Mouse (Mus musculus): Measurements from ENCODE around the gene Mpped1. TPM values are rescaled to one million over a fixed set of nuclear protein-coding genes. Genes with fewer than 3 reads are reported as not detected.

Gene Mpped1
- polyA plus RNA-seq, 2 experiments = 8.6 to 9.7 TPM

DNA sequence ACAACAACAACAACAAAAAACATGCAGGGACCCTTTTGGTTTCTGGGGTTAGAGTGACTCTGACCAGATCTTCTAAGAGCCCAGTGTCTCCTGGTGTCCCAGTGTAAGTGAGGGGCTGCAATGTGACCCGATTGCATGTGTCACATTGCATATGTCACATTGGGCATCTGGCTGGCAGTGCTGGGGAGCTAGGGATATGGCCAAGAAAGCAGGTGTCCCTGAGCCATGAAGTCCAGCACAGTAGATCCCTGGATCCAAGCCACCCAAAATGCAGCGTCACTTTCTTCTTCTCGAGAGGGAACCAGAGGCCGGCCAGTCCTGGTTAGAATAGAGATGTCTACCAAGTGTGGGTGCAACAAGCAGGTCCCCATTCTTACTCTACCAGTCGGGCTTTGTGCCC lies 86.4 kb downstream of the Mpped1 start:
- no peak for TF ChIP-seq POLR2A (IDR thresholded peaks at IDR 0.05; ENCODE audit: borderline replicate concordance, extremely low read depth, insufficient read depth, insufficient read length)
- Histone ChIP-seq H3K4me2 (replicated peaks; ENCODE audit: low read depth, low read length, severe bottlenecking) (no peak overlapping the region), H3K9ac (ENCODE audit: low read depth, low read length, severe bottlenecking) (no peak overlapping the region), H3K4me1 (ENCODE audit: control insufficient read depth, insufficient read depth, low read length) (no peaks in the 10 kb centered on the region), H3K27ac (replicated peaks; ENCODE audit: low read depth, low read length) (no peak overlapping the region), H3K36me3 (ENCODE audit: control insufficient read depth, insufficient read depth, low read length) (no peaks in the 10 kb centered on the region), H3K27me3 (ENCODE audit: control insufficient read depth, insufficient read depth, low read length) (no peaks in the 10 kb centered on the region), H3K4me3 (replicated peaks; ENCODE audit: low read length) (no peak overlapping the region), H3K9me3 (ENCODE audit: control insufficient read depth, low read length) (no peaks in the 10 kb centered on the region)
- DNase-seq (ENCODE audit: low spot score) (no peak), ATAC-seq (ENCODE audit: low FRiP score, low read depth) (no peak)
- 89% methylated on average over 5 of the region's 5 CpGs for WGBS

DNA sequence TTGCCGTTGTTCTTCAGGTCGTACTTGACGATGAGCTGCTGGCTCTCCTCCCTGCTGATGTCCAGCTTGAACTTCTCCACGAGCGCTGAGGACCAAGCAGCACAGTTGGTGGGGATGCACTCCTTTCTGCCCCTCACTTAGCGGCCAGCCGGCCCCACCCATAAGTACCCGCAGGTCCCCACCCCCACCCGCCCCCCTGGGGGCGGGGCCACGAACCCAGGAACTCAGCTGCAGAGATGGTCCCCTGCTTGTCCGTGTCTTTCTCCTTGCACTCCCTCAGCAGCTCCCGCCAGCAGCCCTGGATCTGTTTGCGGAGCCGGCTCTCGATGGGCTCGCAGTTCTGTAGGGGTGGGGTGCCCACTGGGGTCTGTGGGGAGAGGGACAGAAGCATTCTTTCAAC lies 91.7 kb downstream of the Mpped1 start:
- Histone ChIP-seq H3K9me3 (ENCODE audit: control insufficient read depth, low read length) (no peaks in the 10 kb centered on the region), H3K36me3 (ENCODE audit: control insufficient read depth, insufficient read depth, low read length) (no peaks in the 10 kb centered on the region), H3K4me1 (ENCODE audit: control insufficient read depth, insufficient read depth, low read length) (no peaks in the 10 kb centered on the region), H3K9ac (ENCODE audit: low read depth, low read length, severe bottlenecking) (no peak overlapping the region), H3K4me3 (replicated peaks; ENCODE audit: low read length) (no peak overlapping the region), H3K27me3 (ENCODE audit: control insufficient read depth, insufficient read depth, low read length) (no peaks in the 10 kb centered on the region), H3K27ac (replicated peaks; ENCODE audit: low read depth, low read length) (no peak overlapping the region), H3K4me2 (replicated peaks; ENCODE audit: low read depth, low read length, severe bottlenecking) (0 out of 2 replicates have a peak overlapping the region, but pooled peaks have one; percentile 2)
- 4% methylated on average over 10 of the region's 17 CpGs for WGBS
- TF ChIP-seq POLR2A (IDR thresholded peaks at IDR 0.05; ENCODE audit: borderline replicate concordance, extremely low read depth, insufficient read depth, insufficient read length) = no peak
- ATAC-seq (ENCODE audit: low FRiP score, low read depth) = no peak
- DNase-seq (ENCODE audit: low spot score) = no peak

DNA sequence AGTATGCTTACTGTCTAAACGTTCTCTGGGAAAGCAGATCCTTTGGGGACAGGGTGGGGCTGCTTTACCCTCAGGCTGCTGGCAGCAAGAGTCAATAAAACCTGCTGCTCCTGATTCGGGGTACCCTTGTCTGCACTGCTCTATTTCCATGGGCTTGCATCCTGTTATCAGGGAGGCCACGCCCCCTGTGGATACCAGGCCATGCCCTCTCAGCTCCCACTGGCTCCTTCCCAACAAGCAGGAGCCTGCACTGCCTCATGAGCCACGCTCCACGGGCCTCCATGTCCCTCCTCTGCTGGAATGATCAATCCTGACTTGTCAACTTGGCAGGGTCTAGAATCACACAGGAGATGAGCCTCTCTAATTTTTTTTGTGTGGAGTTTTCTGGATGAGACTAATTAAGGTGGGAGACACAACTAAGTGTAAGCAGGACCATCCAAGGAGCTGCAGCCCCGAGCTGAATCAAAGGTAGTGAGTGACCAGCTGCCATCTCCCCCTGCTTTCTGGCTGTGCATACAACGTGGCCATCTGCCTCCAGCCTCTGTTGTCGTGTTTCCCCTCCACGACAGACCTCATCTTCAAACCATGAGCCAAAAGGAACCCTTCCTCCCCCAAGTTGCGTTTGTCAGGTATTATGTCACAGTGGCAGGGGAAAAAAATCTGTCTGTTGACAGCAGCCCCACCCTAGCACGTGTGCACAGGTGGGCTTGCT lies 98.0 kb downstream of the Mpped1 start:
- Histone ChIP-seq H3K36me3 (ENCODE audit: control insufficient read depth, insufficient read depth, low read length) (no peaks in the 10 kb centered on the region), H3K4me2 (replicated peaks; ENCODE audit: low read depth, low read length, severe bottlenecking) (no peak overlapping the region), H3K4me1 (ENCODE audit: control insufficient read depth, insufficient read depth, low read length) (no peaks in the 10 kb centered on the region), H3K27ac (replicated peaks; ENCODE audit: low read depth, low read length) (no peak overlapping the region), H3K27me3 (ENCODE audit: control insufficient read depth, insufficient read depth, low read length) (no peaks in the 10 kb centered on the region), H3K9me3 (ENCODE audit: control insufficient read depth, low read length) (no peaks in the 10 kb centered on the region), H3K4me3 (replicated peaks; ENCODE audit: low read length) (no peak overlapping the region), H3K9ac (ENCODE audit: low read depth, low read length, severe bottlenecking) (no peak overlapping the region)
- DNase-seq (ENCODE audit: low spot score) (no peak), ATAC-seq (ENCODE audit: low FRiP score, low read depth) (no peak)
- TF ChIP-seq POLR2A (IDR thresholded peaks at IDR 0.05; ENCODE audit: borderline replicate concordance, extremely low read depth, insufficient read depth, insufficient read length) = no peak
- WGBS = 45% methylated on average over 11 of the region's 11 CpGs

DNA sequence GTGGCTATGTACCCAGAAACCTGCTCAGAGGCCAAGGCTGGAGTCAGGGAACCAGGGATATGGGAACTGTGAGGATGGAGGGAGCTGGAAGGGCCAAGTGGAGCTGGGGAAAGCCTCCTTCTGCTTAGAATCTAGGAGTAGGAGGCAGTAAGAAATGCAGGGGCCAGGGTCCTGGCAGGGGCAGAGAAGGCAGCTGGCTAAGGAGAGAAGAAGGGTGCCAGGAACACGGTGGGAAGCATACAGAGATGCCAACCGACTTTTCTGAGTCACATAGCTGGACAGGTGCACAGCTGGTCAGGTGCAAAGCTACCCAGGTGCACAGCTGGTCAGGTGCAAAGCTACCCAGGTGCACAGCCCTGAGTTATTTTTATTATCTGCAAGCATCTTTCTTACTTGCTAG lies 98.6 kb downstream of the Mpped1 start:
- no peak for TF ChIP-seq POLR2A (IDR thresholded peaks at IDR 0.05; ENCODE audit: borderline replicate concordance, extremely low read depth, insufficient read depth, insufficient read length)
- no peak overlapping the region for H3K27ac ChIP-seq (replicated peaks; ENCODE audit: low read depth, low read length)
- no peak for DNase-seq (ENCODE audit: low spot score)
- 71% methylated on average over 2 of the region's 2 CpGs for WGBS
- H3K36me3 ChIP-seq (ENCODE audit: control insufficient read depth, insufficient read depth, low read length) = no peaks in the 10 kb centered on the region
- ATAC-seq (ENCODE audit: low FRiP score, low read depth) = no peak
- no peaks in the 10 kb centered on the region for H3K4me1 ChIP-seq (ENCODE audit: control insufficient read depth, insufficient read depth, low read length)
- no peaks in the 10 kb centered on the region for H3K27me3 ChIP-seq (ENCODE audit: control insufficient read depth, insufficient read depth, low read length)
- no peak overlapping the region for H3K4me3 ChIP-seq (replicated peaks; ENCODE audit: low read length)
- no peak overlapping the region for H3K9ac ChIP-seq (ENCODE audit: low read depth, low read length, severe bottlenecking)
- no peak overlapping the region for H3K4me2 ChIP-seq (replicated peaks; ENCODE audit: low read depth, low read length, severe bottlenecking)
- H3K9me3 ChIP-seq (ENCODE audit: control insufficient read depth, low read length) = no peaks in the 10 kb centered on the region

DNA sequence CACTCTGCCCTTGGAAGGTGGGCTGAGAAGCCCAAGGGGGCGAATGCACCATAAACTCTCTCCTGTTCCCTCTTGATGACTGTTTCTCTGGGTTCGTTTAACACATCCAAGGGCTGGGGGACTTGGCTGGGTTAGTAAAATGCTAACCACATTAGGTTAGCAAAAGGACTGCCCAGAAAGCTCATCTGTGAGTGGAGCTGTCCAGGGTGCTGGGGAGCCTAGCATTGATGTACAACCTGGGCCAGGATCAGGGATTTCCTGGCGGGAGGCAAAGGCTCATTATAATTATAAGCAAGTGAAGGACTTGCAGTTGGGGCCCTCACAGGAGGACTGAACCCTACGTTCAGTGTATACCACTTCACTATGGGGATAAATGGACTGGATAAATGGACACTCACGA lies 100.6 kb downstream of the Mpped1 start:
- no peak for TF ChIP-seq POLR2A (IDR thresholded peaks at IDR 0.05; ENCODE audit: borderline replicate concordance, extremely low read depth, insufficient read depth, insufficient read length)
- Histone ChIP-seq H3K4me3 (replicated peaks; ENCODE audit: low read length) (no peak overlapping the region), H3K36me3 (ENCODE audit: control insufficient read depth, insufficient read depth, low read length) (no peaks in the 10 kb centered on the region), H3K4me2 (replicated peaks; ENCODE audit: low read depth, low read length, severe bottlenecking) (no peak overlapping the region), H3K9ac (ENCODE audit: low read depth, low read length, severe bottlenecking) (no peak overlapping the region), H3K27me3 (ENCODE audit: control insufficient read depth, insufficient read depth, low read length) (no peaks in the 10 kb centered on the region), H3K9me3 (ENCODE audit: control insufficient read depth, low read length) (no peaks in the 10 kb centered on the region), H3K27ac (replicated peaks; ENCODE audit: low read depth, low read length) (no peak overlapping the region), H3K4me1 (ENCODE audit: control insufficient read depth, insufficient read depth, low read length) (no peaks in the 10 kb centered on the region)
- DNase-seq (ENCODE audit: low spot score) (peak; percentile 85), ATAC-seq (ENCODE audit: low FRiP score, low read depth) (no peak)
- 17% methylated on average over 5 of the region's 5 CpGs for WGBS
